Mouse (Mus musculus) layer of hippocampus, postnatal 25 days (tissue): ENCODE measurements around the gene Ttc39b. TPM values are rescaled to one million over a fixed set of nuclear protein-coding genes. Genes with fewer than 3 reads are reported as not detected.
A peak's percentile ranks its signal among the peaks of the same experiment; 100 is the strongest.

Experiments used
- DNase-seq, 2 experiments: peaks; one replicate each; pipeline ENCODE4 v3.0.0; 2022; ENCODE audit warnings: mixed read lengths in 2 of 2, low spot score in 1 of 2; ENCODE audit errors: extremely low spot score in 1 of 2
- total RNA-seq, 2 experiments: library from RNA; stranded (reverse); gene quantifications; 2 replicates each; pipeline ENCODE4 v1.2.3; 2021

Gene Ttc39b
- 10 to 100 TPM; 33.6 to 35.9 TPM for total RNA-seq

DNA sequence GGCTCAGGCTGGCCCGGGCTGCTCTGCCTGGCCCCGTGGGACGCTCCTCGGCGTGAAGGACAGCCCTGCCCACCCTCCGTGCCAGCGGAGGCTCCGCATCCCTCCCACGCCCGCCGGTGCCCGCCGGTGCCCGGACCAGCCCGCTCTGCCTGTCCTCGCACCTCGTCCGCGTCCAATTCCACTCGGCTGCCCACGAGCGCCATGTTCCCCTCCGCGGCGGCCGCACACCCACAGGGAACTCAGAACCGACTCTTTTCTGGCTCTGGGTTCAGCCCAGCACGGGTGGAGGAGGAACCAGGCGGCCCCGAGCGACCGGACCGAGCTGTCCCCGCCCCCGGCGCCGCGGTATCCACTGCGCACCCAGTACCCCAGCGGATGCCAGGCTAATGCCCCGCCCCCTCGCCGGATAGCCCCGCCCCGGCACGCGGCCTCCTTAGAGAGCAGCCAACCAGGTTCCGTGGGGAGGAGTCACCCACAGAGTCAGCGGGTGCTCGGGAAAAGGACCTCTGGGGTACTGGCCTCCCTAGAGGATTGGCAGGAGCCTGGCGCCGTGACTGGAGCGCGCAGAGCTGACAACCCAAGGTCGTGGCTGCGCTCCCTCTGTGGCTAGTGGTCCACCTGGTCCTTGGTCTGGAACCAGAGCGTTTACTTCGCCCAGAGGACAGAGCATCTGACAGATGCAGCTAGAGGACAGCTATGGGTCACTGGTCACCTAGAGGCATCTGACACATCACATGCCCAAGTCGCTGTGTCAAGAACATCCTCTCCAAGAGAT lies at the start of gene Ttc39b:
Gene Ttc39b (minus strand): TSS at position 346 of the 775 bp plus-strand sequence.
- peak; percentile 93 to 94 for DNase-seq

DNA sequence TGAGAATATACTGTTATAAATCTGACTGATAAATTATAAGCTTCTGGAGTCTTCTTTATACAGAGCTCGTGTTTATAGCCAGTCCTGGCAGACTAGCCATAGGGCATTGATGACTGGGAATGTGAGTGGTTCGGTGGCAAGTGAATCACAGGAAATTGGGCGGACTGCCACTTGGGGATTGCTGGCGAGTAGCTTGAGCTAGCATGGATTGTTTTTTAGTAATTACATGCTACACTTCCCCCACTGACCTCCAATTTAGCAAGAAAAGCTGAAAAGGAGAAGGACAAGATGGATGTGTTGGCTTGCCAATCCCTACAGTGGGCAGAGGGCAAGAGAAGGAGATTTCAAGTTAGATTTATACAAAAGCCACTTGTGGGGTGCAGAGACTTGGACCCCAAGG lies 49.3 kb upstream of the Ttc39b start:
- DNase-seq = peak in 1 of 2 experiments; percentile 9

DNA sequence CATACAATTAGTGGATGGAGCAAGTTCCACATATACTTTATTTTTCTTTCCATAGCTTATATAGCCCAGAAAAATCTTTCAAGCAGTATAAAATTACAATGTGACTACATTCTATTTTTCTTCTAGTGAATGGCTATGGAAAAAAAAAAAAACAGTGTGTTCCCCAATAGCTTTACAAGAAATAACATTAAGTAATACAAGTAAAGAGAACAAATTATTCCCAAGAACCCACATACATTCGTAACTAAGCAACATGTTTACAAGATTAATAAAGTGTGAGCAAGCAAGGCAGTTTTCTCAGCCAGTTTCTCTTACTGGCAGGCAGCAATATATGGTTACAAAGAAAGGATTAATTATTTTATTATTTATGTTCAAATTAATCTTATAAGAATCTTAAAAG lies 33.7 kb upstream of the Ttc39b start:
- no peak for DNase-seq

DNA sequence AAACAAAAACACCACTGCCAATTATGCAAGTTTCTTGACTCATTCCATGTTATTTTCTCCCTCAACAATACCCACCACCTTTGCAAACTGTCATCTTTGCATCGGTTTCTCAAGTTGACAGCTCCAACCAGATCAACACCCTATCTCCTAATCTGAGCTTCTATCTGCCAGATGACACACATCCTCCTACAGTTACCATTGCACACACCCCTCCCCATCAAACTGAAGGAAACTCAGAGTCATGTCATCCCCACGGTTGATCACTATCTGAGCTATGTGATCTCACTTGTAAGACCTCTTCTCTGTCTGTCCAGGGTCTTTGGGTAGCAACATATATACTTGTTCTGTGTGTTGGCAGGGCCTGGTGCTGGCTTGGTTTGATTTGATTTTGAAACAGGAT lies 30.7 kb upstream of the Ttc39b start:
- DNase-seq = no peak

DNA sequence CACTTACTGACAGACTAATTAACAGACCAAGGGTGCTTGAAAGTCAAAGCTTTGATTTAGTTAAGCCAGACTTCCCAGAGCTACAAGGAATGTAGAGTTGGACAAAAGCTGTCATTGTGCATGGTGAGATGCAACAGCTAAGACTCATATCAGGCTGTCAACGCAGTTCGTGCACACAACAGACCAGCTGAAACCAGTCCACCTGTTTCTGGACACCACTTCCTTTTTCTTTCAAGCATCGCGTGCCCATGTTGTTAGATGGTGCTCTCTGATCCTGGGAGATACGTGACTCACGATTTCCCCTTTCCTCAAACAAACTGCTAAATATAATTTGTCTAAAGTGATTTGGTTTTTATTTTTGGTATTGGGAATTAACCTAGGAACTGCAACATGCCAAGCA lies 29.9 kb upstream of the Ttc39b start:
- no peak for DNase-seq

DNA sequence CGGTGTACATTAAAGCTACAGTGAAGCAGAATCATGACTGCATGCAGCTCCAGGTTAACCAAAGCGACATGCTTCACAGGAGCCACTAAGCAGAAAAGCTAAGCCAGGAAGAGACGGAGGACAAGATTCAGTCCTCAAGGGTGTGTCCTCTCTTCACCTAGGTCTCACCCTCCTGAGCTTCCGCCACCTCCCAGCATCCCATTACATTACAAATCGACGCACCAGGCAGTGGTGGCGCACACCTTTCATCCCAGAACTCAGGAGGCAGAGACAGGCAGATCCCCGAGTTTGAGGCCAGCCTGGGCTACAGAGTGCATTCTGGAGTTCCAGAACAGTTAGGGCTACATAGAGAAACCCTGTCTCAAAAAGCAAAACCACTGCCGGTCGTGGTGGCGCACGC lies 29.2 kb upstream of the Ttc39b start:
- no peak for DNase-seq

DNA sequence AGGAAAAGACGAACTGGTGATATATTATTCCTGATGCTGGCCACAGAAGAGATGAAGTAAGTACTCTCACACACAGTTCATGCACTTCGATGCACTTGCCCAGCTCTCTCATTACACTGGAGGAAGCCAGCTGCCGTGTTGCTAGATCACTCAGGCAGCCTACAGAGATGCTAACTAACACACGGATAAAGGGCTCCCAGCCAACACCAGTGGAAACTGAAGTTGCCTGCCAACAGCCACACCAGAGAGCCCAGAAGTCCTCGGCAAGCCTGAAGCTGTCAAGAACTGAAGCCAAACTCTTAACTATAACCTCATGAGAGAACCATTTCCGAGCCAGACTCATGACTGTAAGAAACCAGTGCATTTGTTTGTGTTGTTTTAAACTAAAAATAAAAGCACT lies 26.7 kb upstream of the Ttc39b start:
- peak; percentile 16 to 45 for DNase-seq

DNA sequence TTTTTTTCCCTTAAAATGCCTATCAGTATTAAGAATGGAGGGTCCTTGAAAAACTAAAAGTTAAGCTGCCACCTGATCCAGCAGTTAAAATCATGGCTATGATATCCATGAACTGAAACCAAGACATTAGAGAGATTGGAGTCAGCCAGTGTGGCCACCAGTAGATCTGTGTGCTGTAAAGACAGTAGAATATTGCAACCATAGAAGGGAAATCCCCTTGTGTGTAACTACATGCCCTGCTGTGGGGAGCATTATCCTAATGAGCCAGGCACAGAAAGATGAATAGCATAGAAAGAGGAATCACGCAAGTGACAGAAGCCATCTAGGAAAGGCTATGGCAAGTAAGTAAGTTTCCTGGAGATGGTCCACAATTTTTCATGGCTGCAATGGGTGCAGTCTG lies 24.9 kb upstream of the Ttc39b start:
- no peak for DNase-seq

DNA sequence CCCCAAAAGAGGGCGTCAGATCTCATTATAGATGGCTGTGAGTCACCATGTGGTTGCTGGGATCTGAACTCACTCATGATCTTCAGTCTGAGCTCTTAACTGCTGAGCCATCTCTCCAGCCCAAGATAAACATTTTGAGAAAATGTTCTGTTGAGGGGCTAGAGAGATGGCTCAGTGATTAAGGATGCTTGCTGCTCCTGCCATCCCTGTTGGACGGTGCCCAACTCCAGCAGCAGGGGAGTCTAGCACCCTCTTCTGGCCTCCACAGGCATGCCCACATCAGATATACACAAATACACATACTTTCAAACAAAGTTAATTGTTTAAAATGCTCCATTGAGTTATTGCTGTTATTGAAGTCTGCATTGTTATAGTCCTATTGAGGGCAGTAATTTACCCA lies 19.8 kb upstream of the Ttc39b start:
- DNase-seq = no peak

DNA sequence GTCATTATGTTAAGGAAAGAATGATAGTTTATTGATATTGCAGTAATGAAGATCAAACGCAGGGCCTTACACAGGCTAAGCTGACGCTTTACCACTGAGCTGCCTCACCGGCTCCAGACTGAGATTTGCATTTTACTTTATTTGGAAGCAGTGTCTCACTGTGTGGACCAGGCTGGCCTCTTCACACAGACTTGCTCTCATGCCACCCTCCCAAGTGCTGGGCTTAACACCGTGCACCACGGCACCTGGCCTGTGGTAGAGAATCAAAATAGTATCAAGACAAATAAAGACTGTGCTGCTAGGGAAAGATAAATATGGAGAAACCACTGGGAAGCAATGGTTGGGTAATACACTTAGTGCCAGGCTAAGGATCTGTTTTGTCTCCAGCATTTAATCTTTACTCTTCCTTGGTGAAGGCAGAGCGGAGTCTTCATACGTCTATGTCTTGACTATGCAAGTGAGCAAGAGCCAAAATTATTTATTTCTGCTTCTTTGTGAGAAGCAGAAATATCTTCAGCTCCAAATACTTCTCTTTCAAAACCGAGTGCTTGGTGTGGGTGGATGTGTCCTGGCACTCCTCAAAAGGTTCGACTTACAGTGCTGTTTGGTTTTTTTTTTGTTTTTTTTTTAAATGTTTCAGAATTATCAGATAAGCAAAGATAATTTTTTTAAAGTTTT lies 19.2 kb upstream of the Ttc39b start:
- no peak for DNase-seq

DNA sequence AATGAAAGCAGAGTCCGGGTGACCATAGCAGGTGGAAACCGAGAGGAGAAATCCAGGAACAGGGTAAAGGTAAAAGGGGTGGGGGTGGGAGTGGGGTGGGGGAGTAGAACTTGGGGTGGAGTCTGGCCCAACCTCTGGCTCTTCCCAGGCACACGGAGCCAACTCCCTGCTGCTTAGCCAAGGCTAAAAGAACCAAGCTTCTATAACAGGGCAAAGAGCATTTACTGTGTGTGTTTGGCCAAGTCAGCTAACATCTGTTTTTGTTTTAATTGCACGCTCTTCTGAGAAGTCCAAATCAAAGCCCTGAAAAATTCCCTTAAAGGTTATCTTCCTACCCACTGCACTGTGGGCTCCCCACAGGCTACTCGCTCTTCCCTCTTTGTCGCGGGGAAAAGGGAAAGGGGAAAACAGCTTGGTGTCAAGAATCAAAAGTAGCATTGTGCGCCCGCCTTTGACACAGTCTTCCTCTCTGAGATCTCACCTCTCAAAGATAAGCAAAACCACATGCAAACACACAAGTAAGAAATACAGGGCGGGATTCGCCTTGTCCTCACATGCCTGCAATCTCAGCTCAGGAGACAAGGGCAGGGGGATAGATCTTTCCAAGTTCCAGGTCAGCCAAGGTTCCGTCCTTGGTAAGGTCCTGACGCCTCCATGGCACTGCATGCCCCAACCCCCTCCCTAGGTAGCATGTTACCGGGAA lies 18.4 kb upstream of the Ttc39b start:
- DNase-seq = no peak

DNA sequence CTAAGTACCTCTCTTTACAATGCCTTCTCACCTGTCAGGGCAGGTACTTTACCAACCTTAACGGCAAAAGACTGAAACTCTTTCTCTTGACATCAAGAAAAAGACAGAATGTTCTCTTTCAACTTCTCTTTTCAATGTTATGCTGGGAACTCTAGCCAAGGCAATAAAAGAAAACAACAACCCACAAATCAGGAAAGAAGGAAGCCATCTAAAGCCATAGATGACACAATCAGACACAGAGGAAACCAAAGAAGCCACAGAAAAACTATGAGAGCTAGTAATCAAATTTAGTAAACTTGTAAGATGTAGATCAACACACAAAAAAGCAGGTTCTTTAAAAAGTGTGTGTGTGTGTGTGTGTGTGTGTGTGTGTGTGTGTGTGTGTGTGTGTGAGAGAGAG lies 15.3 kb upstream of the Ttc39b start:
- DNase-seq = no peak

DNA sequence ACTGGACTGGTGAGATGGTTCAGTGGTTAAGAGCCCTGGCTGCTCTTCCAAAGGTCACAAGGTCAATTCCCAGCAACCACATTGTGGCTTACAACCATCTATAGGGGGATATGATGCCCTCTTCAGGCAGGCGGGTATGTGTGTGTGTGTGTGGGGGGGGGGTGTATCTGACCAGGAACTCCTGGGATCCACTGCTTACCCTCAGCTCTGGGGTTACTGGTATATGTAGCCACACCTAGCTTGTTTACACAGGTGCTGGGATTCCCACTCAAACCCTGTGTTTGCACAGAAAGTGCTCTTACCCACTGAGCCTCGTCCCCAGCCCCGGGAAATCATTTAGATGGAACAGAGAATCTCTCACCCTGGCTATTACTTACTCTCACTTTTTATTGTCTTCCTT lies 13.7 kb upstream of the Ttc39b start:
- no peak for DNase-seq

DNA sequence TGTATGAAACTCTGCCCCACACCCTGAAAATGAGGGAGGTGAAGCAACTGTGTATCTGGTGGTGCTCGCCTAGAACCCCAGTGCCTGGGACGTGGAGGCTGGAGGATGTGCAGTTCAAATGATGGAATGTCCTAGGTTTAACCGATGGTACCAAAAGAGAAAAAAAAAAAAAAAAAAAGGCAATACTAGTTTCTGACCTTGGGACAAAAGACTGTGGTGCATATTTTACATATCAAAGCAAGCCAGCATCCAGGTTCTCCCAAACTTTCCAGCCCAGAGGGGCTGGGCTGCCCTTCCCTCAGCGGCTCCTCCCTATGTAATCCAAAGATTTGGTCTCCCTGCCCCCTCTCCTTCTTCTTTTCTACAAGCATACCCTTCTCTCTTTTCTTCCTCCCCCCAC lies 6.3 kb upstream of the Ttc39b start:
- no peak for DNase-seq

DNA sequence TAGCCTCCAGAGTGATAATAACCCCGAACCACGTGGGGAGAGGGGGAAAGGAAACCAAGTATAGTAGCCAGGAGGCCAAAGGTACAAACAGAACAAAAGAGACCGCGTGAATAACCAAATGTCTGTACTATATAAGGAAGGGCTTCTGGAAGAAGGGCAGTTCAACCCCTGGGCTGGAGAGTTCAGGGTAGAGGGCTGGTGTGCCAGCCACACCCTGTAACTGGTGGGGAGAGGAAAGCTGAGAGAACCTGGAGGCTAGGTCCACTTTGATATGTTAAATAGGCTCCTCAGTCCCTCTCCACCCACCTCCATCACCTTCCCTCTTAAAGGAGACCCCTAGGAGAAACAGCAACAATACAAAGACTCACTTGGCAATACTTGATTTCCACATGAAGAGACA lies 5.6 kb upstream of the Ttc39b start:
- DNase-seq = no peak

DNA sequence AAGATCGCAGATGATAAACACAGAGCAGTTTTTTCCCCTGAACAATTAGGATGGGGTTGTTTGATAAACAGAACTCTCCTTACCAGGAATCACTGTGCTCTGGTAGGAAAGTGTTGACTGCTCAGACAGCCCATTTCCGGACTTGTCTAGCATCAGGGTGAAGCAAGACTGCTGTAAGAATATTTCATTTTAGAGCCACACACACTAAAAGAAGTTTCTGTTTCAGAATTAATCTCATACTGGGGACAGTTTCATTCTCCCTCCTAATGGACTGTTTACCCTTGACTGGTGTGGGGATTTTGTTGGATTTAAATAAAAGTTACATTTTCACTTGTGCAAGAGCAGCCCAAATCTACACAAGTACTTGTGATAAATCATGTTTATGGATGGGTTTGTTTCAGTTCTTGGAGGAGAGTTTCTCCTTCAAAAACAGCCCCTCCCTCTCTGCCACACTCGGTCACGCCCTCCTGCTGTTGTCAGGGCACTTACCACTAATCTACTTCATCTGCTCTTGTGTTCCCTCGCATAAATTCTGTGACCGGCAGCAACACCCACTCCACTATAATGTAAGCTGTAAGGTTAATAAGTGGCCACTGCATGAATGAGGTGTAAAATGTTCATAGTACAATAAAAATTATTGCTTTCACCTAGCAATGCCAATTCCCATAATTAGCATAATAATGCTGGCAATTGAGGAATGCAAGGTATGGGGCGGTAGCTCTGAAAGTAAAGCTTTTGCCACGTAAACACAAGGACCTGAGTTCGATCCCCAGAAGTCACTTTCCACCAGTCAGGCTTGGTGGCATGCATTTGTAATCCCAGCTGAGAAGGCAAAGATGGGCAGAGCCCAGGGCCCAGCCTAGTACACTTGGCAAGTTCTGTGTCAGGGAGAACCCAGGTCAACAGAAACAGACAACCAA lies 4.2 kb upstream of the Ttc39b start:
- DNase-seq = no peak

DNA sequence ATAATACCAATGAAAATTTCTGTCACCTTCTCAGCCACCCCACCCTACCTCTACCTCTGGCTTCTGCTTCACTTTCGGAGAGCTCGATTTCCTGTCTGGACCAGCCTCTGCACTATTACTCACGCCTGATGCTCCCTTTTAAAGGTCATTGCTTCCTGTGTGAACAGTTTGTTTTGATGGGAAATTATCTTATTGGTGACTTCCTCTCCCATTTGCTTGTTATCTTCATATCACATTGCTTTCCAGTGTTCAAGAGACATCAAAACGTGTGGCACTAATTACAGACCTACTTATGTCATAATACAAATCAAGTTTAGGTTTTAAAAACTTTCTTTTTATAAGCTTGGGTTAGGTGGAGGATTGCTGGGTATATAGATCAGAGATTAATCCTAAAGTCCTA lies 3.5 kb upstream of the Ttc39b start:
- no peak for DNase-seq

DNA sequence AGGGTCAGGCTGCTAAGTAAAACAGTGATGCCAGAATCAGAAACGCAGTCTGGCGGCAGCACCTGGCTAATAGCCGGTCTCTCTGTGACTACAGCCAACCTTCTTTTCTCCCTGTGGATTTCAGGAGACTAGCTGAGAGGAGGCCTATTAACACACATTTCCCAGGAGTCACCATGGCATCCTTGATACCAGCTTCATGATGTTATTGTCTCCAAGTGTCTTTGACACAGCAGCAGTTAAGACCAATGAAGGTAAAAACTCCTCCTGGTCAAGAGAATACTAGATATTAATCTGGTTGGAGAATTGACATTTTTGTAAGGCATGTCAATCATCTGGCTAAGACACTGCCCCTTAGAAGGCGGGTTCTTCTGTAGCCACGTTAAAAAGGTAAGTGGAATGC lies 1.3 kb upstream of the Ttc39b start:
- DNase-seq = no peak

DNA sequence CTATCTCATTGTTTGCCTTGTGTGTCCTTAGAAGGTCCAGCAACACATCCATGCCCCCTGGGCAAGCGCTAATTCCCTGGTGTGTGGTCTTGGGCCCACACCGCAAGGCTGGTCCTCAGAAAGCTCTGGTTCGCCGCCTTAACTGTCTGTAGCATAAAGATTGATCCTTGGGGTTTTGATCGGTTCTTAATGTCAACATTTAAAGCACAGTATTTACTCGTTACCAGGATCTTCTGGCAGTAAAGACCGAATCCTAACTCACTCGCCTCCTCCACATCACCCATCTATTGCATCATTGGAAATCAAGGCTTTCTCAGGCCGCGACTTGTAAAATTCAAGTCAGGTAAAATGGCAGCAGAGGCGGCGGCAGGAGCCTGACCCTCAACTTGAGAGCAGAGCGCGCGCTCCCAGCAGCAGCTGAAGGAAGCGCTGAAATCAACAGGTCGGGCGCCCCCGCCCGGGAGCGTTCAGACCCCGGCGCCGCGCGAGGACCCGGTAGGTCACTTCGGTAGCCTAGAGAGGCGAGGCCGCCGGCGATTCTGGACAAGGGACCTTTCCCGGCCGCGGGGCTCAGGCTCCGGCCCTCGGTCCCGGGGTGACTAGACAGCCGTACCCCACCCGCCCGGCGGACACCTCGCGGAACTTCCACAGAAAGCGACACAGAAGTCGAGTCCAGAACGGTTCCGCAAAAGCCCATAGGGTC lies 703 bp downstream of the Ttc39b start:
- peak; percentile 40 to 60 for DNase-seq

DNA sequence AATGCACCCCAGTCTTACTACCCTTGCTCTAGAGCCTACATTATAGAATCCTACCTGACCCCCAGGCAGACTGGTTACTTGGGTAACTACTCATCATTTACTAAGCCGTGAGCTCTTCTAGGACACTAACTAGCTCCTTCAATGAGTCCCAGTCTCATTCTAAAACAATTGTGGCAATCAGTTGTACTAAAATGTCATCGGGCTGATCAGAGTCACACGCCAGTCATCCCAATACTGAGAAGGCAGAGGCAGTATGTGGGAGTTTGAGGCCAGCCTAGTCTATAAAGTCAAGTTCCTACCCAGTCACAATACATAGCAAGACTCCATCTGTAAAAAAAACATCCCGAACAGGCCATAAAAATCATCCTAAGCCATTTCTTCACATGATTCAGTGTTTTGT lies 4.3 kb downstream of the Ttc39b start:
- no peak for DNase-seq
